Mouse (Mus musculus) adrenal gland, postnatal 4 days (tissue): ENCODE results near the gene E4f1. TPM values are rescaled to one million over a fixed set of nuclear protein-coding genes. Genes with fewer than 3 reads are reported as not detected.

Experiments used
- DNase-seq, 2 experiments: peaks; one replicate each; pipeline ENCODE4 v3.0.0; 2021 to 2022; ENCODE audit warnings: low spot score in 2 of 2, mixed read lengths in 2 of 2
- total RNA-seq, 2 experiments: library from RNA; stranded (reverse); gene quantifications; 2 replicates each; pipeline ENCODE4 v1.2.3; 2021

The E4f1 gene
- total RNA-seq, 2 experiments from 2014 or later: 31.8 to 35.1 TPM

GRCm38 (mm10) chr17:24483495-24483894, 13.4 kb upstream of the E4f1 start:
- DNase-seq: no peak

GRCm38 (mm10) chr17:24481027-24481815, 11.1 kb upstream of the E4f1 start:
- no peak for DNase-seq

- DNase-seq: no peak
These were observed 10.2 kb upstream of the E4f1 start for GRCm38 (mm10) chr17:24480201-24480826.

- no peak for DNase-seq
These were observed 9.3 kb upstream of the E4f1 start for GRCm38 (mm10) chr17:24479431-24479830.

- peak; percentile 94 to 95 for DNase-seq
These were observed 8.7 kb upstream of the E4f1 start, which contains the start of gene Mlst8 for GRCm38 (mm10) chr17:24478663-24479380. TSS of gene Mlst8 (minus strand) at chr17:24479078.

- no peak for DNase-seq
These were observed 8.0 kb upstream of the E4f1 start for GRCm38 (mm10) chr17:24477985-24478600.

- no peak for DNase-seq
These were observed 7.2 kb upstream of the E4f1 start for GRCm38 (mm10) chr17:24477053-24477984.

GRCm38 (mm10) chr17:24476022-24476776, 6.1 kb upstream of the E4f1 start:
- no peak for DNase-seq

GRCm38 (mm10) chr17:24475586-24475985, 5.5 kb upstream of the E4f1 start:
- DNase-seq: no peak

GRCm38 (mm10) chr17:24474557-24474956, 4.4 kb upstream of the E4f1 start:
- no peak for DNase-seq

GRCm38 (mm10) chr17:24473612-24474275, 3.6 kb upstream of the E4f1 start, which contains the start of gene Bricd5:
TSS of gene Bricd5 (plus strand) at chr17:24473884.
- DNase-seq: no peak

GRCm38 (mm10) chr17:24472512-24472911, 2.4 kb upstream of the E4f1 start:
- DNase-seq: no peak

GRCm38 (mm10) chr17:24470701-24471527, 801 bp upstream of the E4f1 start:
- no peak for DNase-seq

- no peak for DNase-seq
These were observed 690 bp downstream of the E4f1 start for GRCm38 (mm10) chr17:24469336-24469909.

GRCm38 (mm10) chr17:24468636-24469246, 1.4 kb downstream of the E4f1 start:
- DNase-seq: no peak

- no peak for DNase-seq
These were observed 6.6 kb downstream of the E4f1 start for GRCm38 (mm10) chr17:24463374-24464133.

- no peak for DNase-seq
These were observed 7.2 kb downstream of the E4f1 start for GRCm38 (mm10) chr17:24462932-24463331.
